Mouse (Mus musculus): ENCODE data around the gene Olfr209. TPM values are rescaled to one million over a fixed set of nuclear protein-coding genes. Genes with fewer than 3 reads are reported as not detected.

Gene Olfr209
- total RNA-seq (2014; rRNA removed) (not detected in 2 replicates), polyA plus RNA-seq (2015; fragmentation: Nextera tagmentation; extraction: Ambion mirVana) (not detected in 2 replicates)

GRCm38 (mm10) chr16:59363893-59364292 lies at the start of gene Olfr209:
Gene Olfr209 (minus strand): TSS chr16:59363993.
- Histone ChIP-seq H3K36me3 (ENCODE audit: insufficient read depth, low read length) (no peaks in the 10 kb centered on the region), H3K9ac (replicated peaks; ENCODE audit: low read length, poor library complexity, severe bottlenecking) (no peak within 1 kb of the TSS), H3K9me3 (ENCODE audit: low read length) (no peaks in the 10 kb centered on the region), H3K4me1 (ENCODE audit: insufficient read depth, low read length) (no peaks in the 10 kb centered on the region), H3K27ac (ENCODE audit: low read depth, low read length) (no peak within 1 kb of the TSS), H3K4me2 (ENCODE audit: low read depth, low read length, poor library complexity, severe bottlenecking) (no peak within 1 kb of the TSS), H3K27me3 (ENCODE audit: insufficient read depth, low read length) (no peaks in the 10 kb centered on the region), H3K4me3 (ENCODE audit: low read depth, low read length) (no peak within 1 kb of the TSS)
- TF ChIP-seq CTCF (IDR thresholded peaks at IDR 0.05), result no peak
- WGBS, result 77% methylated on average over 2 of the region's 2 CpGs
- ATAC-seq (ENCODE audit: low FRiP score) (no peak), DNase-seq (ENCODE audit: low spot score) (no peak)

GRCm38 (mm10) chr16:59413475-59413874 lies 49.7 kb upstream of the Olfr209 start:
- Histone ChIP-seq H3K27me3 (ENCODE audit: insufficient read depth, low read length) (no peaks in the 10 kb centered on the region), H3K4me3 (ENCODE audit: low read depth, low read length) (no peak overlapping the region), H3K27ac (ENCODE audit: low read depth, low read length) (no peak overlapping the region), H3K9me3 (ENCODE audit: low read length) (no peaks in the 10 kb centered on the region), H3K4me2 (ENCODE audit: low read depth, low read length, poor library complexity, severe bottlenecking) (no peak overlapping the region), H3K4me1 (ENCODE audit: insufficient read depth, low read length) (no peaks in the 10 kb centered on the region), H3K9ac (replicated peaks; ENCODE audit: low read length, poor library complexity, severe bottlenecking) (no peak overlapping the region), H3K36me3 (ENCODE audit: insufficient read depth, low read length) (no peaks in the 10 kb centered on the region)
- WGBS, result 66% methylated on average over 4 of the region's 4 CpGs
- TF ChIP-seq CTCF (IDR thresholded peaks at IDR 0.05), result no peak
- ATAC-seq (ENCODE audit: low FRiP score), result no peak
- no peak for DNase-seq (ENCODE audit: low spot score)

DNA sequence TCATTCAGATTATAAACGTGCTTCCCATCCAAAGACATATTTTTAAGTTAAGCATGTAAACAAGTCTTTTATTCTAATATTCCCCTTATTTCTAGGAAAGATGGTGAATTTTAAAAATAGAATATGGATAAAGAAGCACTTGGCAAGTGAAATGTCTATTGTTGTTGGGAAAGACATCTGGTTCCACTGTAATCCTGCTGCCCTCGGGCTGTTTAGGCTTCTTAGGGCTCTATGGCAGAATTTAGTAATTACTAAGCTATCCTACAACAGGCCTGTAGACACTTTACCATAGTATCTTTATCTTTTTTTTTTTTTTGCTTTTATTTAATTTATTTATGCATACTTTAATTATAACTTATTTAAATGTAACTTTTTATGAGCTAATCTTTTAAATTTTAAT lies 46.0 kb upstream of the Olfr209 start:
- Histone ChIP-seq H3K4me2 (ENCODE audit: low read depth, low read length, poor library complexity, severe bottlenecking) (no peak overlapping the region), H3K4me3 (ENCODE audit: low read depth, low read length) (no peak overlapping the region), H3K27ac (ENCODE audit: low read depth, low read length) (no peak overlapping the region), H3K9ac (replicated peaks; ENCODE audit: low read length, poor library complexity, severe bottlenecking) (no peak overlapping the region), H3K27me3 (ENCODE audit: insufficient read depth, low read length) (no peaks in the 10 kb centered on the region), H3K4me1 (ENCODE audit: insufficient read depth, low read length) (no peaks in the 10 kb centered on the region), H3K9me3 (ENCODE audit: low read length) (no peaks in the 10 kb centered on the region), H3K36me3 (ENCODE audit: insufficient read depth, low read length) (no peaks in the 10 kb centered on the region)
- ATAC-seq (ENCODE audit: low FRiP score), result no peak
- no peak for TF ChIP-seq CTCF (IDR thresholded peaks at IDR 0.05)
- DNase-seq (ENCODE audit: low spot score), result no peak
- 51% methylated on average over 2 of the region's 2 CpGs for WGBS

DNA sequence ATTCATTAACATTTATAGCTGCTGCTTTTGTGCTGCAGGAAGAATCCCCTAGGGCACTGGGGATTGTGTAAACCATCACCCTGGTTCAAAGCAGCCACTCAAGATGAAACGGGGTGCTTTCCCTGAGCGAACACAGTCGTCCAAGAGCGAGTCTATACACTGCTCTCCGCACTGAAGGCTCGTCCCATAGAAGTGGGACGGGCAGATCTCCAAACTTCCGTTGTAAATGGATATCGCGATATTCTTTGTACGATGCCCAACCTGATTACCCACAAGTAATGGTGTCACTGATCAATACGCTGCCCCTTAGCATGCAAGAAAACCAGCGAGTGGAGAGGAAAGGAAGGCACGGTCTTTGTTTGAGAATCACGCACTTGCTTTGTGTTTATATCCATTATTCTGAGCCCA lies 45.6 kb upstream of the Olfr209 start:
- DNase-seq (ENCODE audit: low spot score), result peak; percentile 13
- H3K27ac ChIP-seq (ENCODE audit: low read depth, low read length), result no peak overlapping the region
- 34% methylated on average over 15 of the region's 15 CpGs for WGBS

DNA sequence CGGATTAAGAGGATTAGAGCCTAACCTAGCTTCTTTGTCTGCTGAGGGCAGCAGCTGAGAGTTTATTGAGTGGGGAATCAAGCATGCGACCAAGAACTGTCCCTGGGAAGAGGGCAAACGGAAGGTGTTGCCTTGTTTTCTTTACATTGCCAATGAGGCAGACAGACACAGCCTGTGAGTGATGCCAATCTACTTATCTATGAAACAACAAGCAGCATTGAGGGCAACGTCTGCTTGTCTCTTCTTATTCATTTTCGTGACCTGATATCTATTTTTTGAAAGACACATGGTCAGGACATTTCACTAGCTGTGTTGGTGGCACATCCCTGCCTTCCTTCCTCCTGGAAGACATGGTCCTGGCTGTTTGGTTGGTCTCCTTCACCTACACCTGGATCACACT lies 43.2 kb upstream of the Olfr209 start, which contains the start of gene Gabrr3:
TSS of gene Gabrr3 (plus strand) at position 301 of the 400 bp plus-strand sequence.
- no peaks in the 10 kb centered on the region for H3K4me1 ChIP-seq (ENCODE audit: insufficient read depth, low read length)
- H3K27ac ChIP-seq (ENCODE audit: low read depth, low read length), result no peak within 1 kb of the TSS
- no peak for ATAC-seq (ENCODE audit: low FRiP score)
- no peak within 1 kb of the TSS for H3K4me2 ChIP-seq (ENCODE audit: low read depth, low read length, poor library complexity, severe bottlenecking)
- no peaks in the 10 kb centered on the region for H3K36me3 ChIP-seq (ENCODE audit: insufficient read depth, low read length)
- H3K9me3 ChIP-seq (ENCODE audit: low read length), result no peaks in the 10 kb centered on the region
- WGBS, result 40% methylated on average over 5 of the region's 5 CpGs
- no peak for DNase-seq (ENCODE audit: low spot score)
- no peak for TF ChIP-seq CTCF (IDR thresholded peaks at IDR 0.05)
- no peaks in the 10 kb centered on the region for H3K27me3 ChIP-seq (ENCODE audit: insufficient read depth, low read length)
- H3K4me3 ChIP-seq (ENCODE audit: low read depth, low read length), result no peak within 1 kb of the TSS
- no peak within 1 kb of the TSS for H3K9ac ChIP-seq (replicated peaks; ENCODE audit: low read length, poor library complexity, severe bottlenecking)

More for the DNA sequence above, 45.6 kb upstream of the Olfr209 start:
- no peak overlapping the region for H3K9ac ChIP-seq (replicated peaks; ENCODE audit: low read length, poor library complexity, severe bottlenecking)
- no peak for TF ChIP-seq CTCF (IDR thresholded peaks at IDR 0.05)
- no peak overlapping the region for H3K4me3 ChIP-seq (ENCODE audit: low read depth, low read length)
- no peaks in the 10 kb centered on the region for H3K27me3 ChIP-seq (ENCODE audit: insufficient read depth, low read length)
- H3K4me1 ChIP-seq (ENCODE audit: insufficient read depth, low read length), result no peaks in the 10 kb centered on the region
- no peaks in the 10 kb centered on the region for H3K36me3 ChIP-seq (ENCODE audit: insufficient read depth, low read length)
- ATAC-seq (ENCODE audit: low FRiP score), result peak; percentile 62
- no peak overlapping the region; the same call in 1 of the 2 replicates for H3K4me2 ChIP-seq (ENCODE audit: low read depth, low read length, poor library complexity, severe bottlenecking)
- H3K9me3 ChIP-seq (ENCODE audit: low read length), result no peaks in the 10 kb centered on the region

GRCm38 (mm10) chr16:59404798-59405197 lies 41.0 kb upstream of the Olfr209 start:
- WGBS, result 81% methylated on average over 9 of the region's 9 CpGs
- H3K9me3 ChIP-seq (ENCODE audit: low read length), result no peaks in the 10 kb centered on the region

More at GRCm38 (mm10) chr16:59404798-59405197, 41.0 kb upstream of the Olfr209 start:
- Histone ChIP-seq H3K27me3 (ENCODE audit: insufficient read depth, low read length) (no peaks in the 10 kb centered on the region), H3K4me2 (ENCODE audit: low read depth, low read length, poor library complexity, severe bottlenecking) (no peak overlapping the region), H3K4me3 (ENCODE audit: low read depth, low read length) (no peak overlapping the region), H3K36me3 (ENCODE audit: insufficient read depth, low read length) (no peaks in the 10 kb centered on the region), H3K9ac (replicated peaks; ENCODE audit: low read length, poor library complexity, severe bottlenecking) (no peak overlapping the region), H3K27ac (ENCODE audit: low read depth, low read length) (no peak overlapping the region), H3K4me1 (ENCODE audit: insufficient read depth, low read length) (no peaks in the 10 kb centered on the region)
- no peak for TF ChIP-seq CTCF (IDR thresholded peaks at IDR 0.05)
- ATAC-seq (ENCODE audit: low FRiP score), result no peak
- no peak for DNase-seq (ENCODE audit: low spot score)

Data from midbrain, postnatal 0 days (tissue).